Mouse (Mus musculus): ENCODE data around the gene Bmp6. TPM values are rescaled to one million over a fixed set of nuclear protein-coding genes. Genes with fewer than 3 reads are reported as not detected.

Bmp6 gene
- polyA plus RNA-seq, 1 experiment from 2014 or later, result 1.7 TPM

DNA sequence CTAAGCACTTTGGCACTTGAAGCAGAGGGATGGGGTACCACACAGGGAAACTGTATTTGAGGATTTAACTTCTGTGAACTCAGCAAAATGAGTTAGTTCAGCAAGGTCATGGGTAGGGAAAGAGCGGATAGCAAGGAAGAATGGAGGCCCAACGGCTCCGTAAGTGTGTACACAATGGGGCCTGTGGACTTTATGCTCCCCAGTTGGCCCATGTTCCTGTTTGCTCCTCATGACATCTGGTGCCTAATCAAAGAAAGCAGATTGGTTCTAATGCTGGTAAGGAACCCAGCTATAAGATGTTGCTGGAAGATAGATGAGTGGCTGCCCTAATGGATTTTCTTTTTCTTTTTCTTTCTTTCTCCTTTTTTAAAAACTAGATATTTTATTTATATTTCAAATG is 180.4 kb downstream of the Bmp6 start:
- no peak overlapping the region for H3K4me3 ChIP-seq
- H3K27me3 ChIP-seq, result no peaks in the 10 kb centered on the region
- H3K4me1 ChIP-seq, result peaks cover 25% of the 10 kb centered on the region
- no peak for ATAC-seq
- H3K36me3 ChIP-seq (ENCODE audit: poor library complexity, severe bottlenecking), result peaks cover 26% of the 10 kb centered on the region
- no peak overlapping the region for H3K4me2 ChIP-seq
- no peaks in the 10 kb centered on the region for H3K9me3 ChIP-seq (replicated peaks)
- H3K9ac ChIP-seq, result no peak overlapping the region
- no peak overlapping the region for H3K27ac ChIP-seq
- WGBS, result 85% methylated on average over 3 of the region's 3 CpGs

DNA sequence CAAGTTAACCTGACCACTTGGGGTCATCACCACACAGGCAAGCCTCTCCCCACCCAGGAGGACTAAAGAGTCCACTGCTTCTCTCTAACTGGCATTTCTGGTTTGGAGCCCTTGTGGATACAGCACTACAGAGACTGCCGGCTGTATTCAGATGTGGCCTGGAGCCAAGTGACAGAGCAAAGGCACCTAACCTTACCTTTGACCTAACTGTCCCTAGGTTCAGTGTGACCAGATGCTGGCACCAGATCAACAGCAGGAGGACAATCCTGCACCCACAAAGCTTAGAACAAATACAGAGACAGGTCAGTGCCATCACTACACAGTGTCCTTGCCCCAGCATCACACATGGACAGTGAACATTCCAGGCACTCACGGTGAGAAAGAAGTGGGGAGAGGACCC is 181.2 kb downstream of the Bmp6 start:
- Histone ChIP-seq H3K27me3 (no peaks in the 10 kb centered on the region), H3K9ac (no peak overlapping the region), H3K36me3 (ENCODE audit: poor library complexity, severe bottlenecking) (peaks cover 23% of the 10 kb centered on the region), H3K4me1 (peaks cover 25% of the 10 kb centered on the region), H3K4me2 (peak overlapping the region; percentile 88), H3K9me3 (replicated peaks) (no peaks in the 10 kb centered on the region), H3K4me3 (no peak overlapping the region), H3K27ac (no peak overlapping the region)
- no peak for ATAC-seq
- WGBS, result 85% methylated on average over 2 of the region's 2 CpGs

DNA sequence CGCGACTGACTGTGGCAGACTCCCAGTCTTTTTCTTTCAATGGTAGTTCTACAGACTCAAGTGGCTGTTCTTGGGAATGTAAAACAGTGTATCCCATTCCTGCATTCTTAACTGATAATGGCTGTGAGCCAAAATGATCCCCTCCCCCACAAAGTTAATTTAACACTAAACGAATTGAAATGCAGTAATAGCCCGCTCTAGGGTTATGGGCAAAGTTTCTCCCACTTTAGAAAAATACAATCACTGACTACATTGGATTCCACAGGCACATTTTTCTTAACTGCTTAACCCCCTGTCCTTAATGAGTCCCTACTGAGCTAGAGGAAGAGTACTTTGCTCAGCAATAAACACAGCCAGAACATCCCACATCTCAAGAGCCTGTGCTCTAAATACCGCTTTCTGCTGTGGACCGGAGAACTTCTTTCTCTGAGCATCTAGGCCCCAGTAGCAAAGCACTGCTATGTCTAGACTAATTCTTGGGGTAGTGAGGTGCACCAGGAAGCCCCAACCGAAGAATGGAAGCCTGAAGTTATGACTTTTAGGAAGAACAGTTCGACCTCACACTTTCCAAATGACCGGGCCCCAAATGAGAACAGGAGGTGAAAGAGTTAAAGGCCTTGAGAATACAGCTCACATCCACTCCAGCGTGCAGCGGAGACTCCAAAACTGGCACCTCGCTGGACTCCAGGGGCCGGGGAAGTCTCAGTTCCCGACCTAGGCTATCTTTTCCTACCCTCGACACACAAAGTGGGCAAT is 182.3 kb downstream of the Bmp6 start:
- Histone ChIP-seq H3K36me3 (ENCODE audit: poor library complexity, severe bottlenecking) (peaks cover 13% of the 10 kb centered on the region), H3K4me2 (peak overlapping the region; percentile 88), H3K9ac (peak overlapping the region; percentile 84), H3K27ac (peak overlapping the region; percentile 25; the same call in 1 of the 2 replicates), H3K27me3 (no peaks in the 10 kb centered on the region), H3K9me3 (replicated peaks) (no peaks in the 10 kb centered on the region), H3K4me3 (peak overlapping the region; percentile 81), H3K4me1 (peaks cover 25% of the 10 kb centered on the region)
- WGBS, result 6% methylated on average over 15 of the region's 15 CpGs
- ATAC-seq, result peak; percentile 20

DNA sequence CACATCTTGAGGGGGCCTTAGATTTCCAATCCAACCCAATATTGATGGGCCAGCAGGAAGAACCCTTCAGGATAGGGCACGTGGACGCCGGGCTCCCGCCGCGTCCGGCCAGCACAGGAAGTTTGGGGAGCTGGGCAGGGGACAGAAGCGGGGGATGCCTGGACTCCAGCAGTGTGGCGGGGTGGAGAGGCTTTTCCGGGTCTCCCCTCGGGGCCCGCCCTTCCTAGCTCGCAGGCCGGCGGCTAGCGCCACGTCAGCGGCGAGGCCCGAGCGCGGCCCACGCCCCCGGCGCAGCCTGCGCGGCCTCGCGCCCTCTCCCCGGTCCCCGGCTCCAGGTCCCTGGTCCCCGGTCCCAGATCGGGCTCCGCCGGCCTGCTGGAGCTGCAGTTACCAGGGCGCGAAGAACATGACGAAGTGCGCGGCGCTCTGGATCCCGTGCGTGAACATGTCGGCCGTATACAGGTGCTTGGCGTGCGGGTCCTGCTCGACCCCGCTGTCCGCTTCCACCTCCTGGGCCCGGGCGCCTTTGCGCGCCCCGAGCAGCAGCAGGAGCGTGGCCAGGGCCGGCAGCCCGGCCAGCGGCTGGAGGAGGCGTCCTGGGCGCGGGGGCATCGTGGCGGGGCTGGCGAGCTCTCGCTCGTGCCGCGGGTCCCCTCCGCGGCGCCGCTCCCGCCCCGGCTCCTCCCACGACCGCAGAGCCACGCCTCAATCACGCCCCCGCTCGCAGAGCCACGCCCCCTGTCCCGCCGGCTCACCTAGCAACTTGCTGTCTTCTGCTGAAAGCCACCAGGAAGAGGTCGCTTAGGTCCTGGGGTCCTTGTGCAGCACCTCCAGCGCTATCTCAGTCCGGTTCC is 183.1 kb downstream of the Bmp6 start:
- Histone ChIP-seq H3K4me1 (peaks cover 25% of the 10 kb centered on the region), H3K9me3 (replicated peaks) (no peaks in the 10 kb centered on the region), H3K27ac (peak overlapping the region; percentile 80), H3K4me2 (peak overlapping the region; percentile 88), H3K36me3 (ENCODE audit: poor library complexity, severe bottlenecking) (peaks cover 5% of the 10 kb centered on the region), H3K4me3 (peak overlapping the region; percentile 81), H3K9ac (peak overlapping the region; percentile 84), H3K27me3 (no peaks in the 10 kb centered on the region)
- WGBS, result under 1% methylated on average over 78 of the region's 87 CpGs
- peak; percentile 94 for ATAC-seq

DNA sequence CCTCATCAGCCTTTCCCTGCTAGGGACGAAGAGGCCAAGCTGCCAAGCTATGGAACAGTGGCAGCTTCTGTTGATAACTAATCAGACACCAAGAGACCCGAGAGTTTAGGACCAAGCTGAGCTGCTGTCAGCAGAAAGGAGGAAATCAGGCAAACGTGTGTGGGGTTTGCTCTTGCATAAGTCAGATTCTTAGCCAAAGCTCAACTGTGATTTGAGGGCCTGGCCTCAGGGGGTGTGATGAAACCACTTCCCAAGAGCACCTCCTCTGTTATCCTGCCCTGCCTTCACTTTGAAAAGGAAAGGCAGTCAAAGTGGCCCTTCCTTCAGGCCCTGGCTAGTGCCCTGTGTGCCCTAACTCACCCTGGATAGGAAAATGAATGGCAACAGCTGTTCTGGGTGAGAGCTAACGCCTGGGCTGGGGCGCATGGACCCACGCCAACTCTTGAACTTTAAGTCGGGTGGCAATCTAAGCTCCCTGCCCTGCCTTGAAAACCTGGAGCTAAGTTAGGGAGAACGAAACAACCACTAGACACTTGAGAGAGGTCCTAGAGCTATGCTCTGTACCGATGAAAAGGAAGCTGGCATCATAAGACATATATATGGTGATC is 183.9 kb downstream of the Bmp6 start, which contains the start of gene Txndc5:
Gene Txndc5, minus strand, starts transcription at position 138 of the 608 bp plus-strand sequence.
- H3K36me3 ChIP-seq (ENCODE audit: poor library complexity, severe bottlenecking), result no peaks in the 10 kb centered on the region
- no peaks in the 10 kb centered on the region for H3K9me3 ChIP-seq (replicated peaks)
- peak; percentile 14; the same call in 1 of the 2 replicates for ATAC-seq
- H3K27ac ChIP-seq, result peak within 1 kb of the TSS; percentile 80
- peak within 1 kb of the TSS; percentile 84 for H3K9ac ChIP-seq
- 54% methylated on average over 9 of the region's 9 CpGs for WGBS
- H3K27me3 ChIP-seq, result no peaks in the 10 kb centered on the region
- peak within 1 kb of the TSS; percentile 81 for H3K4me3 ChIP-seq
- peaks cover 25% of the 10 kb centered on the region for H3K4me1 ChIP-seq
- H3K4me2 ChIP-seq, result peak within 1 kb of the TSS; percentile 88

DNA sequence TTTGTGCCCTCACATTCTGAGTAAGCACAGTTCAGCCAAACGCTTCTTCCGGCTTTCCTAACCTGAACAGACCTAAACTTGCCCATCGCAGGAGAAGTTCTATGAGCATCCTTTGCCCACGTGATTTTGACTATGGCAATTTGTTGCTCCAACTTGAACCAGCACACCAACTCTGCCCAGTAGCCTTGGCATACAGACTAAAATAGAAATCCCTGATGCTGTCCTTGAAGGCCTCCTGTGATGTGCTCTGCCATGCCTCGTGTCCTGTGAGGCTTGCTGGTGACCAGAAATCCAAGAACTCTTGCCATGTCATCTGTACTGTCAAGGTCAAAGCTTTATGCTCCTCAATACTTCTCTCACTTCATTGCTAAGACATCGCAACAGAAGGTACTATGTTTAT is 184.7 kb downstream of the Bmp6 start:
- Histone ChIP-seq H3K27ac (no peak overlapping the region), H3K9me3 (replicated peaks) (no peaks in the 10 kb centered on the region), H3K9ac (no peak overlapping the region), H3K4me3 (no peak overlapping the region), H3K27me3 (no peaks in the 10 kb centered on the region), H3K4me1 (peaks cover 25% of the 10 kb centered on the region), H3K4me2 (no peak overlapping the region), H3K36me3 (ENCODE audit: poor library complexity, severe bottlenecking) (no peaks in the 10 kb centered on the region)
- 92% methylated on average over 6 of the region's 6 CpGs for WGBS
- no peak for ATAC-seq

DNA sequence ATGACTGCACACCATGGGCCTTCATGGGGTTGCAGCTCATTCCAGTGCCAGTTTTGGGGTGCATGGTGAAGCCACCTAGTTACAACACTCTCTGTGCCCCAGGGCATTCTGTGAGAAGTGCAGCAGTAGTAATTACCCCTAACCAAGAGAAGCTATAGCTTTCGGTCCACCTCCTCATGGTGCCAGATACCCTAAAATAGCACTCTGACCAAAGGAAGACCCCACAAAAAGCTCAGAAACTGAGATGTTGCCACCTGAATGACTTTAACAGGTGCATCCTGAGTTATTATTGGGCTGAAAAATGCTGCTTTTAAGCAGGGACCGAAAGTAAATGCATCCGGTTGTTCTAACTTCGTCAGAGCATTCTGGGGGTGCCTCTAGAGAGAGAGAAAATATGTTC is 186.6 kb downstream of the Bmp6 start:
- no peak for ATAC-seq
- WGBS, result 91% methylated on average over 4 of the region's 4 CpGs
- Histone ChIP-seq H3K36me3 (ENCODE audit: poor library complexity, severe bottlenecking) (no peaks in the 10 kb centered on the region), H3K27me3 (no peaks in the 10 kb centered on the region), H3K4me1 (peaks cover 14% of the 10 kb centered on the region), H3K9me3 (replicated peaks) (no peaks in the 10 kb centered on the region), H3K4me3 (no peak overlapping the region), H3K4me2 (no peak overlapping the region), H3K9ac (no peak overlapping the region), H3K27ac (no peak overlapping the region)

DNA sequence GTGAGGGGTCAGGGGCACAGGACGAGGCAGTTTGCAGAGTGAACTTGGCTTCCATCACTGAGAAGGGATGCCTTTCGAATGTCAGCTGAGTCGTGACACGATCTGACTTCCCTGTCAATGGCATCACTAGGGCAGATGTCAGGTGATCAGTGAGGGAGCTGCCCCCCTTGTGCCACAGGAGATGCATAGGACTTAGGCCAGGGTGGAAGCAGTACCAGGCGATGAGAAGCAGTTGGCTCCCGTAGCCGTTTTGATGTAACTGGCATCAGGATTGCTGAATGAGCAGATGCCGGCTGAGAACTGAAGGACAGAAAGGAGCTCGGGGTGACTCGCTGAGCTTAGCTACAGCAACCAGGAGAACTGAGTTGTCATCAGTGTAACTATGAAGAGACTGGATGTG is 188.6 kb downstream of the Bmp6 start:
- ATAC-seq, result no peak
- Histone ChIP-seq H3K9me3 (replicated peaks) (no peaks in the 10 kb centered on the region), H3K9ac (no peak overlapping the region), H3K4me1 (peaks cover 4% of the 10 kb centered on the region; the same call in 1 of the 2 replicates), H3K27me3 (no peaks in the 10 kb centered on the region), H3K27ac (no peak overlapping the region), H3K4me2 (no peak overlapping the region), H3K4me3 (no peak overlapping the region), H3K36me3 (ENCODE audit: poor library complexity, severe bottlenecking) (no peaks in the 10 kb centered on the region)
- WGBS, result 90% methylated on average over 10 of the region's 10 CpGs

DNA sequence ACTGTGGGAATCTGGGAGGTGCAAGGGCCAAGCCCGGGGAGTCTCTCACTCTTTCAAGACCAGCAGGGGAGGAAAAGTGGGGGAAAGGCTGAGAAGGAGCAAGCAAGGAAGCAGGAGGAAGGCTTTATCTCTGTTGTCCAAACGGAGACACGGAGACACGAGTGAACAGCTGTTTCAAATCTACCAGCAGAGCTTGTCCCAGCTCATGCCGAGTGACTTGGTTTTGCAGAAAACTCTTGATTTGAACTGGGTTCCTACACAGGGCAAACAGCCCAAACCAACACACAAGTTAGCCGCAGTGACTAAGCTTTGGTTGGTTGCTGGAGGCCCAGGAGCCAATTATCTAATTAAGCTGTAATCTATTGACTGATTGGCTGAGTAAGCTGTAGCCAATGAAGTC is 189.1 kb downstream of the Bmp6 start:
- Histone ChIP-seq H3K9me3 (replicated peaks) (no peaks in the 10 kb centered on the region), H3K4me3 (no peak overlapping the region), H3K9ac (no peak overlapping the region), H3K27me3 (no peaks in the 10 kb centered on the region), H3K4me1 (no peaks in the 10 kb centered on the region), H3K27ac (no peak overlapping the region), H3K36me3 (ENCODE audit: poor library complexity, severe bottlenecking) (no peaks in the 10 kb centered on the region), H3K4me2 (no peak overlapping the region)
- WGBS, result 72% methylated on average over 6 of the region's 6 CpGs
- ATAC-seq, result no peak

DNA sequence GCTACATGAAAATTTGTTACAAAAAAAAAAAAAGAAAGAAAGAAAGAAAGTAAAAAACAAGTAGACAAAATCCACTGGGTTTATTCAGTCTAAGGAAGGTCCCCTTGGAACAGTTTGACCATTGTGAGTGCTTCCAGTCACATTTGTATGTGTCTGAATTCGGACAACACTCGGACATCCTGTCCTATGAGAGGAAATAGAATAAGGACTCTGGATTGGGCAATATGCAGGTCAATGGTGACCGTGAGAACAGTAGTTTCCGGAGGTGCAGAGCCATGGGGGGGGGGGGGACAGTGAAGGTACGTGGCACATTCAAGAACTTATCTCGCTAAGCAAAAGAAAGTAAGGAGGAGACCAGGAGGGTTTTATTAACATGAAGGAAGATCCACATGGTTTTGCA is 189.8 kb downstream of the Bmp6 start:
- 88% methylated on average over 6 of the region's 6 CpGs for WGBS
- no peak overlapping the region for H3K27ac ChIP-seq
- no peak for ATAC-seq

DNA sequence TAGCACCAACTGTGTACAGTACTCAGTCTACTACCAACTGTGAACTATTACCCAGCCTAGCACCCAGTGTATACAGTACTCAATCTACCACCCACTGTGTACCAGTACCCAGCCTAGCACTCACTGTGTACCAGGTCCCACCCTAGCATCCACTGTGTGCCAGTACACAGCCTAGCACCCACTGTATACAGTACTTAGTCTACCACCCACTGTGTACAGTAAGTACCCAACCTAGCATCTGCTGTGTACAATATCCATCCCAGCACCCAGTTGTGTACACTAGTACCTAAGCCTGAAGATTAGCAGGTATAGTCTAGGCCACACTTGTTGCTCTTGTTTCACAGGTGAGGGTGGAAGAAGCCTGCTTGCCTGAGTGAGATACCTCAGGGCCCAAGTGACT is 192.6 kb downstream of the Bmp6 start:
- Histone ChIP-seq H3K9me3 (replicated peaks) (no peaks in the 10 kb centered on the region), H3K4me3 (no peak overlapping the region), H3K4me1 (no peaks in the 10 kb centered on the region), H3K4me2 (no peak overlapping the region), H3K9ac (no peak overlapping the region), H3K36me3 (ENCODE audit: poor library complexity, severe bottlenecking) (no peaks in the 10 kb centered on the region), H3K27me3 (no peaks in the 10 kb centered on the region), H3K27ac (no peak overlapping the region)
- ATAC-seq, result no peak

More for the DNA sequence above, 189.8 kb downstream of the Bmp6 start:
- Histone ChIP-seq H3K27me3 (no peaks in the 10 kb centered on the region), H3K9ac (no peak overlapping the region), H3K36me3 (ENCODE audit: poor library complexity, severe bottlenecking) (no peaks in the 10 kb centered on the region), H3K4me1 (no peaks in the 10 kb centered on the region), H3K9me3 (replicated peaks) (no peaks in the 10 kb centered on the region), H3K4me2 (no peak overlapping the region), H3K4me3 (no peak overlapping the region)

All from forebrain, embryonic 13.5 days (tissue).